Mouse (Mus musculus) right cerebral cortex, adult 18-20 months (tissue): Measurements from ENCODE around the gene Sfta2.
A peak's percentile ranks its signal among the peaks of the same experiment; 100 is the strongest.

Experiments
- DNase-seq: peaks from one replicate; pipeline ENCODE4 v3.0.0; 2022; ENCODE audit warnings: mixed read lengths

Sfta2 gene

DNA sequence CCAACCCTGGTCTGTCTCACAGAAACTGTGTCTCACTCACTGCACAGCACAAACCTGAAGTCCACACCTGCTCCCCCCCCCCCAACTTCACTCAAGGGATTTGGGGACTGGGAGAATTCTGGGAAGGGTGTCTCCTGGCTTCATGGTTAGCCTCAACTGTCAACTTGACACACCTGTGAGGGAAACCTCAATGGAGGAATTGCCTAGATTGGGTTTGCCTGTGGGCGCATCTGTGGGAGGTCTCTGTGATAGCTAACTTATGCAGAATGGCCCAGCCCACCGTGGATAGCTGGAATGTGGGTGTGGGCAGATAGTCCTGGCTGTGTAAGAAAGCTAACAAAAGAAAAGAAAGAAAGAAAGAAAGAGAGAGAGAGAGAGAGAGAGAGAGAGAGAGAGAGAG, at the start of gene Sfta2:
Gene Sfta2 (plus strand): TSS at position 301 of the 400 bp plus-strand sequence.
- DNase-seq = no peak

DNA sequence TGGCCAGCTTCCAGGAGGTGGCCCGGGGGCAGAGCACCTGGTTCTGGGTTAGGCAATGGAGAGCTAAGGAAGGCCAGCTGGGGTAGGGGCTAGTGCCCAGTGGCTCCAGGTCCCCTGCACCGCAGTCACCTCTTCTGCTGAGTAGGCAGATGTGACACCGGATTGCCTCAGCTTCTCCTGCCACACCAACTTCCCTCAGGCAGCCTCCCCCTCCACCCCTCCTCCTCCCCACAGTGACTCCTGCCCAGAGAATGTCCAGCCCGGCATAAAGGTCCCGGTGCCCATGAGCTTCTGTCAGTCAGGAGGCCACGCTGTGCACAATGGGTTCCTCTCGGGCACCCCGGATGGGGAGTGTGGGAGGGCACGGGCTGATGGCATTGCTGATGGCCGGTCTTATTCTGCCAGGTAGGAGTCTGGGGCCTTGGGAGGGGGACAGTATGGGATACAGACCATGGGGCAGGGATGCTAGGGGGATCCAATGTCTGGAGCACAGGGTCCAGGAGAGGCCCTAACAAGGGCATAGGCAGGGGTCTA, 49.4 kb upstream of the Sfta2 start, which contains the start of gene Cdsn:
Gene Cdsn (plus strand): TSS at position 248 of the 534 bp plus-strand sequence.
- DNase-seq = no peak

- no peak for DNase-seq
These were observed 47.0 kb upstream of the Sfta2 start for GRCm38 (mm10) chr17:35554321-35554720.

DNA sequence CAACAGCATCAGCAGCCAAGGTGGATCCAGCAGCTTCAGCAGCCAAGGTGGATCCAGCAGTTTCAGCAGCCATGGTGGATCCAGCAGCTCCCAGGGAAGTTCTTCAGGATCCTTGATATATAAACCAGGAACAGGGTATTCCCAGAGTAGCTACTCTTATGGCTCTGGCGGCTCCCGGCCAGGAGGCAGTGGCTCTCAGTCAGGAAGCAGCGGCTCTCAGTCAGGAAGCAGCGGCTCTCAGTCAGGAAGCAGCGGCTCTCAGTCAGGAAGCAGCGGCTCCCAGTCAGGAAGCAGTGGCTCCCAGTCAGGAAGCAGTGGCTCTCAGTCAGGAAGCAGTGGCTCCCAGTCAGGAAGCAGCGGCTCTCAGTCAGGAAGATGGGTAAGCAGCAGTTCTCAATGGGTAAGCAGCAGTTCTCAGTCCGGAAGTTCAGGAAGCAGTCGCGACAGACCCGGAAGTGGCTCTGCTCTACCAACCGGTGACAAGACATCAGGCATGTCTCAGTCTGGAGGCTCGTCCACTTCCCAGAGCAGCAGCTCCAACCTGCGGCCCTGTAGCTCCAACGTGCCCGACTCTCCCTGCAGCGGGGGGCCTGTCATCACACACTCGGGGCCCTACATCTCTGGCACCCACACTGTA, 46.5 kb upstream of the Sfta2 start:
- no peak for DNase-seq

DNA sequence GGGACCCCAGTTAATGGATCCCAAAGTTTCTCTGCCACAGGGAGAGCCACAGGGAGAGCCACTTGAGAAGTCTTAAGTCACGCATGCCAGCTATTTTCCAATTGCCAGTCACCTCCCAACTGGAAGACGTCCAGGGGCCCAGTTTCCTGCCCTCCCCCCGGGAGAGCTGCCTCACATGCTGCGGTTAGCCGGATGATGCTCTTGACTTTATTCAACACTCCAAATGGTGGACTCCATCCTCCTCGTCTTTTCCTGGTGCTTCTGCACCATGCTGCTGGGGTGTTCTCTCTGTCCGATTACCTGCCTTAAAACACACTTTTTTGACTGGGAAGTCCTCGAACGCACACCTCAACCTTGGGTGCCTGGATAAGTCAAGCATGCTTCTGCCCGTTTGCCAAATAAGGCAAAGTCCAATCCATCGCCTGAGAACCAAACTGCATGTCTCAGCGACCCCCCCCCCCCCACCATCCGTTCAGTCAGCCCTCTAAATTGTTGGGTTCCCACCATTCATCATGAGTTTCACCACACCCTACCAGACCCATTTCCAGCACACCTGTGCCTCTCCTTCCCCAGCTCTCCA, 45.1 kb upstream of the Sfta2 start:
- DNase-seq = no peak

- peak; percentile 48 for DNase-seq
These were observed 44.5 kb upstream of the Sfta2 start for GRCm38 (mm10) chr17:35556812-35557211.

DNA sequence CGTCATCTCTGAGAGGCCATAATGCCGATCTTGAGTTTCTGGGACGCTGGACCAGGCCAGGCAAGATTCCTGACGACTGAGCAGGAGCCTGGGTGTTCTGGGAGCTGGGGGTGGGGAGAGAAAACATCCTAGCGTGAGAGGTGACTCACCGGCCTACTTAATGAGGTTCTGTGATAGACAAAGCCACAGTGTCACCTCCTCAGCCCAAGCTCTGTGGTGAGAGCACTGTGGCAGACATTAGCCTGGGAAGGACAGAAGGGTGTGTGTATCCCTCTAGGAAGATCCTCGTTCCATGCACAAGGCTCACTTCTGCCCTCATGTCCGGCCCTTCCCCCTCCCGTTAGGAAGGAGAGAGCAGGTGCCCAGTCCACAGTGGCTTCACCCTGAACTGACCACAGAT, 44.0 kb upstream of the Sfta2 start:
- DNase-seq = no peak

DNA sequence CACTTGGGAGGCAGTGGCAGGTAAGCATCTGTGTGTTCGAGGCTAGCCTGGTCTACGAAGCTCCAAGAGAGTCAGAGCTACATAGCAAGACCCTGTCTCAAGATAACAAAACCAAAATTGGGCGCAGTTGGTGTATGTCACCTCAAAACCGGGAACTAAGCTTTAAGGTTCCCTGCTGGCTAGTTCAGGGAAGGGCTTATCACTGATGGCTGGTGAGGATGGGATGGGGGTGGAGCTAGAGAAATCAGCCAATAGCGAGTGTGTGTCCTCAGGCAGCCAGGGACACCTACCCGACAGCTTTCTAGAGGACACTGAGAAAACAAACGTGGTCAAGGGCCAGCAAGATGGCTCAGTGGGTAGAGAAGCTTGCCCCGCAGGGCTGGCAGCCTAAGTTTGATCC, 43.1 kb upstream of the Sfta2 start:
- no peak for DNase-seq

DNA sequence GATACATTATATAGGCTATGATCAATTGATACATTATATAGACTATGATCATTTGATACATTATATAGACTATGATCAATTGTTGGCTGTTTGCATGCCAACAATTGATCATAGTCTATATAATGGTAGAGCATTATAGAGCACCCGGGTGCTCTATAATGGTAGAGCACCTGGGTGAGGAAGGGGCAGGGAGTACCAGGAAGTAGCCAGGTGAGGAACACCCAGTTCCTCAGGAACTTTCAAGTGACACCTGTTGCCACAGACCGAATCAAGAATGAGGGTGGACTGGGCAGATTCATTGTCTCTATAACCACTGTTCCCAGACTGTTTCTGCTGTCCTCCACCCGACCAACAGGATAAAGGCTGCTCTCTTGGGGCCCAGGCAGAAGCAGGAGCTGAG, 34.2 kb upstream of the Sfta2 start, which contains the start of gene 2300002M23Rik:
Gene 2300002M23Rik (plus strand): TSS at position 301 of the 400 bp plus-strand sequence.
- DNase-seq = no peak

DNA sequence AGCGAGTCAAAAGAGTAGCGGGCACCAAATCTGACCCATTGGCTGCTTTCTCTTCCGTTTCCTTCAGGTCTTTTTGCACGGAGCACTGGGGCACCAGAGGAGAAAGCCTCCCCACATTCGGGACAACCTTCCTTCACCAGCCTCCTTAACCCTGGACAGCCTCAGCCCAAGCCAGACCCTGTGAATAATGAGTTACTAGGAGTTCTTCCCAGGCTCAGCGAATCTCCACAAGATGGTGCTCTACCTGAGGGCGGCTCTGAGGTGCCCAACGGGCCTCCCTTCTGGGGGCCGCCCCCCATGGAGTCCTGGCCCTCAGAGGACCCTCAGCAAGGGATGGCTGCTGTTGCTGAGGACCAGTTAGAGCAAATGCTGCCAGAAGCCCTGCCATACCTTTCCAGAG, 33.6 kb upstream of the Sfta2 start:
- DNase-seq = no peak

DNA sequence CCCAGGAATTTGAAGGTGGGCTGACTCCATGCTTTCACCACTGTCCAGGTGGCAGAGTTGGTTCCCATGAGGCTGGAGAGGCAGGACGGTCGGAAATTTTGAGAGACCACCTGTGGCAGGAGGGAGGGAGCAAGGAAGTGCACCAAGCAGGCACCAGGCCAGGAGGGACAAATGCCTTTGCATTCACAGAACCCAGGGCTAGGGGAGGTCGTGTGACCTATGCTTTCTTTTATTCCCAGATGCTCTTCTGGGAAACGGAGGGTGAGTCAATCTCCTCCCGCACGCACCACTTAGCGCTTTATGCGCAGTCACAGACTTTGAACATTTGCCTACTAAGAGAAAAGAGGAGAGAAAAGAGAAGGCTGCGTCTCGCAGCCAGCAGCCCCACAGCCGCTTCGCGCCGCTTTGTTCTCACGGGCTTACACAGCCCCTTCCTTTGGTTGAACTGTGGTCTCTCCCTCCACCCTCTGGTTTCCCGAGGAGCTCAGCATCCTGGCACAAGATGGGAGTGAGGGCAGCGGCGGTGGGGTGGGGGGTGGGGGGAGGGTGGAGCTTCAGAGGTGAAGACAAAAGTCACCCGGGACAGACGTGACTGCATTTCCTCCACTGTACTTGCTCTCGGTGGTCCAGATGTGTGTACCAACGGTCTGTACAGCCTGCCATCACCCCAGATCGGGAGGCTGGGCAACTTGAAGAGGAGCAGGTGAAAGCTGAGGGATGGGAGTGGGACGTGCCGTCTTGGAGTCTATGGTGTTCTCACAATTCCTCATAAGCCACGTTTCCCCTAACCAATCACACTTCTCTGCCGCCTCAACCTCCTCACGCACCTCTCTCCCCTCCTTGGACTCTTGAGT, 32.0 kb upstream of the Sfta2 start:
- no peak for DNase-seq

DNA sequence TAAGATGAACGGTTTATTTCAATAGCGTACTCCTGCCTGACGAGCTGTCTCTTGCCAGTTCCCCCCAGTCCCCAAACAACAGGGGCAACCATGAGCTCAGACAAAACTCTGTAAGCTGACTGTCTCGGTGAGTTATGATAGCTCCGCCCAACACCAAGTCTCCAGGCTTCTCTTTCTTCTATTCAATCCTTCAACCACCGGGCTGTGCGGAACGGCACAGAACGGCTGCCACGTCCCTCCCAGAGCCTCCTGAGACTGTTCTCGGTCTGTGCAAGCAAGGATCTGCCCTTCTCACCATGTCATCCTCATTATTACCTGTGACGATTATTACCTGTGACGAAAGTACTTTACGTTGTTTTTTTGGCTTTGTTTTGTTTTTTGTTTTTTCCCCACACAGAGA, 30.5 kb upstream of the Sfta2 start:
- DNase-seq = no peak

DNA sequence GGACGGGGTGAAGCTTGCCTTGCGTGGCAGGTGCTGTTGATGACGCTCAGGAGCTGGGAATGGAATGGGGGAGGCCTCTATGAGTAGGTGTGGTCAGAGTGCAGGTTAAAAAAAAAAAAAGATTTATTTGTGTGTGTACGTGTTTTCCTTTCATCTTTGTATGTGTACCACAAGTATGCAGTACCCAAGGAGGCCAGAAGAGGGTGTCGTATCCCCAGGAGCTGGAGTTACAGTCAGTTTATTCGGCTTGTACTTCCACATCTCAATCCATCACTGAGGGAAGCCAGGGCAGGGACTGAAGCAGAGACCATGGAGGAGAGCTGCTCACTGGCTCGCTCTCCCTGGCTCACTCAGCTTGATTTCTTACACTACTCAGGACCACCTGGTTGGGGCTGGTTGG, 29.9 kb upstream of the Sfta2 start:
- no peak for DNase-seq

- peak; percentile 64 for DNase-seq
These were observed 23.1 kb upstream of the Sfta2 start for GRCm38 (mm10) chr17:35578211-35578610.

DNA sequence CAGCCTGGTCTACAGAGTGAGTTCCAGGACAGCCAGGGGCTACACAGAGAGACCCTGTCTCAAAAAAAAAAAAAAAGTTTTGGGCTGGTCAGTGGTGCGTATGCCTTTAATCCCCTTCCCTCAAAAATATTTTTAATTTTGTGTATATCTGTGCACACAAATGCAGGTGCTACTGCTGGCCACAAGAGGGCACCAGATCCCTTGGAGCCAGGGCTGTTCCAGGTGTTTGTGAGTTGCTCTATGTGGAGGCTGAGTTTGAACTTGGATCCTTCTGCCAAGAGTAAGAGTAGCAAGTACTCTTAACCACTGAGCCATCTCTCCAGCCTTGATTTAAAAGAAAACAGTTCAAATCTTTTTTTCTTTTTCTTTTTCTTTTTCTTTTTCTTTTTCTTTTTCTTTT, 18.4 kb upstream of the Sfta2 start:
- no peak for DNase-seq

GRCm38 (mm10) chr17:35584330-35584937, 16.9 kb upstream of the Sfta2 start:
- DNase-seq = peak; percentile 85

GRCm38 (mm10) chr17:35587291-35587690, 14.1 kb upstream of the Sfta2 start:
- no peak for DNase-seq

GRCm38 (mm10) chr17:35588387-35588786, 13.0 kb upstream of the Sfta2 start:
- no peak for DNase-seq

DNA sequence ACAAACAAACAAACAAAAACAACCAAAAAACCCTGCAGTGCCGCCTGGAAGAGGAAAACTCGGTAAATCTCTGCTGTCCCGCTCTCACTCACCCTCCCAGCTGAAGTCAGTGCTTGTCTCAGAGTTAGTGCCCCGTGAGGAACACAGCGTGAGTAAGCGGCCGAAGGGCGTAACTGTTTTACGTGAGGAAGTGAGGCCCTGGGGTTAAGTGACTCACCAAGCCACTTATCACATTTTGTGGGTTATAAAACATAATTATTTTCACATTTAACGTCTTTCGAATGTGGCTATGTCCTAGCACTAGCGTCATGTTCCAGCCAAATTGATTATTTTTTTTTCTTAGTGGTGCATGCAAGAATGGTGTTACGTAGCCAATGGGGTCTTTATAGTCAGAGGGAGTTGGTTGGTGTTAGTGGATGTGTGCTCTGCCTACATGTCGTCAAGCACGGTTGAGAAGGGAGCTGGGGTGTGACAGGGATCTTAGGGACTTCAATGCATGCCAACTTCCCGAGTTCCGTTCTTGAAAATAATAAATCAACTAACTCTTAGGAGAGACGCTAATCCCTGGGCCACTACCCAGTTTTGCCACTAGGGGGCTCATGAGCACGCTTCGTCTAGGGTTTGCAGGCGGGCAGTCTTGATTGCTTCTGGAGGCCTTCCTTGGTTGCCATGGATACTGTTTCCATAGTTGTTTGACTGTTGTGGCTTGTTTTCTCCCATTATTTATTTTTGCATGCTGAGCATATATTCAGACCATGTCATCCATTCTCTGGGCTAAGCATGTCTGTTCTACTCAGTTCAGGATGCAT, 10.7 kb upstream of the Sfta2 start:
- DNase-seq = peak; percentile 72

DNA sequence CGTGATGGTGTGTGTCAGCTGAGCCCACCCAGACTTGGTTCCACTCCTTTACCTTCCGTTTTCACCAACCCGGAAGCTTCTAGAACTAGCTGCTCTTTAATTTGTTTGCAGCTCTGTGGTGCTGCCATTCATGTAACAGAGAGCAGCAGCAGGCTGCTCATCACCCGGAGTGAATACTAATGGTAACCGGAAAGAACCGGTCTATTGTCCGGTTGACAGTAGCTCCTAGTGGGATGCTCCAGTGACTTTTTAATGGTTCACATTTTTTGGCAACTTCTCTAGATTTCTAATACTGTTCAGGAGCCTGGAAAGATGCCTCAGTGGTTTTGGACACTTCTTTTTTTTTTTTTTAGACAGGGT, 10.2 kb upstream of the Sfta2 start:
- DNase-seq = no peak

DNA sequence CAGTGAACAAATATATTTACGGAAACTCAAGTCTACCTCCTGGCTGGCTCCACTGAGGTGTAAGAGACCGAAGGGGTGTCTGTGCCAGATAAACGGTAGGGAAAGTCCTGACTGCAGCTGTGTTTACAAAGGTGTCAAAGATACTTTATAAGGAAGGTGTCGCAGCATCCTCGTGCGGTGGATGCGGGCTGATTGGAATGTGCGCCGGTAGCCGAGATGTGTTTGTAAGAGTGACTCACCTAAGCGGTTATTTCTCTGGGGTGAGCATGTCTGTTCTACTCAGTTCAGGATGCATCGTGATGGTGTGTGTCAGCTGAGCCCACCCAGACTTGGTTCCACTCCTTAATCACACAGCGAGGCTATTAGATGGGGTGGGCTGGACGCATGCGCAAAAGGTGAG, 9.6 kb upstream of the Sfta2 start:
- no peak for DNase-seq

GRCm38 (mm10) chr17:35592131-35592530, 9.2 kb upstream of the Sfta2 start:
- no peak for DNase-seq
